9 mouse cellular contexts compared by ENCODE assay signal in genomic region chr5:148071800-148072199, GRCm38 (mm10).
DNase-seq lines count a peak whose midpoint lies in the region; ATAC-seq and TF ChIP-seq lines count a peak whose summit lies in the region.
"Had no signal": no experiment of that assay in that cellular context is flagged by ENCODE, and none has a peak within 500 bp of the region (broad histone marks: within the 10 kb centered on the region; RNA-seq: fewer than 3 reads in every experiment).

No protein-coding gene starts in this region.

- H3K27ac ChIP-seq in liver, adult 2 months (replicated peaks; ENCODE audit: insufficient read depth, low read depth, low read length), result no peak overlapping the region
- H3K27ac ChIP-seq in liver, embryonic 11.5 days (ENCODE audit: low read depth, low read length), result no peak overlapping the region
- H3K27ac ChIP-seq: liver, embryonic 13.5 days had no signal

- no peak for TF ChIP-seq CTCF in liver, adult 2 months (IDR thresholded peaks at IDR 0.05; ENCODE audit: low read depth, low read length)

- no peak overlapping the region for H3K4me2 ChIP-seq in liver, embryonic 11.5 days
- H3K4me2 ChIP-seq: liver, embryonic 13.5 days had no signal

- no peak overlapping the region for H3K9ac ChIP-seq in liver, adult 2 months (ENCODE audit: low read depth, low read length)
- H3K9ac ChIP-seq in liver, embryonic 11.5 days (ENCODE audit: low read depth, low read length), result no peak overlapping the region
- H3K9ac ChIP-seq: liver, embryonic 13.5 days had no signal

- no peaks in the 10 kb centered on the region for H3K27me3 ChIP-seq in liver, adult 2 months (ENCODE audit: control insufficient read depth, insufficient read depth, low read length)
- no peaks in the 10 kb centered on the region for H3K27me3 ChIP-seq in liver, embryonic 11.5 days (replicated peaks; ENCODE audit: control insufficient read depth, insufficient read depth, low read length)
- H3K27me3 ChIP-seq: liver, embryonic 13.5 days had no signal

- peak; percentile 0 for DNase-seq in liver, adult 2 months (ENCODE audit: extremely low read depth, low read depth, low spot score)
- DNase-seq in liver, embryonic 11.5 days (ENCODE audit: low spot score), result no peak
- peak; percentile 59 for DNase-seq in ZHBTc4 (ENCODE audit: low read depth, low spot score)
- DNase-seq in cerebellum, postnatal 25 days, result no peak
- DNase-seq: liver, embryonic 13.5 days; right cerebral cortex, postnatal 25 days had no signal

- TF ChIP-seq POLR2A in liver, adult 2 months (IDR thresholded peaks at IDR 0.05; ENCODE audit: extremely low read depth, insufficient read depth, low read length), result no peak

- no peaks in the 10 kb centered on the region for H3K36me3 ChIP-seq in liver, adult 2 months (ENCODE audit: control insufficient read depth, insufficient read depth, low read length)
- H3K36me3 ChIP-seq in liver, embryonic 11.5 days (ENCODE audit: control insufficient read depth, insufficient read depth, low read length), result no peaks in the 10 kb centered on the region
- H3K36me3 ChIP-seq: liver, embryonic 13.5 days had no signal

- no peak for ATAC-seq in liver, embryonic 11.5 days (replicated peaks; ENCODE audit: low FRiP score)
- ATAC-seq in common myeloid progenitor, adult 5-6 weeks (replicated peaks; ENCODE audit: low read depth, poor library complexity, severe bottlenecking), result peak; percentile 63; the same call in 1 of the 2 replicates
- ATAC-seq in megakaryocyte-erythroid progenitor cell, adult 5-6 weeks (replicated peaks; ENCODE audit: low FRiP score, low TSS enrichment, poor library complexity, severe bottlenecking), result 0 out of 2 replicates have a peak, but pooled peaks have one; percentile 46
- ATAC-seq in erythroid progenitor cell, adult 5-6 weeks (replicated peaks; ENCODE audit: low FRiP score, poor library complexity, severe bottlenecking), result no peak

- WGBS in liver, adult 2 months, result 9% methylated on average over 9 of the region's 9 CpGs
- WGBS in liver, embryonic 11.5 days, result 8% methylated on average over 9 of the region's 9 CpGs

- H3K79me2 ChIP-seq in liver, adult 2 months (ENCODE audit: control insufficient read depth, insufficient read depth, low read length), result no peaks in the 10 kb centered on the region

- no peaks in the 10 kb centered on the region for H3K4me1 ChIP-seq in liver, adult 2 months (ENCODE audit: control insufficient read depth, insufficient read depth, low read length)
- no peaks in the 10 kb centered on the region for H3K4me1 ChIP-seq in liver, embryonic 11.5 days (replicated peaks; ENCODE audit: control insufficient read depth, insufficient read depth, low read length)
- H3K4me1 ChIP-seq: liver, embryonic 13.5 days had no signal

- no peaks in the 10 kb centered on the region for H3K9me3 ChIP-seq in liver, embryonic 11.5 days (ENCODE audit: control insufficient read depth, low read length)

- H3K4me3 ChIP-seq in liver, adult 2 months (ENCODE audit: insufficient read depth, low read depth, low read length), result no peak overlapping the region
- no peak overlapping the region for H3K4me3 ChIP-seq in liver, embryonic 11.5 days (ENCODE audit: low read depth, low read length)
- H3K4me3 ChIP-seq: liver, embryonic 13.5 days had no signal

Comparison
In these comparisons a context has a peak if more than half of its experiments do, and no peak if none do; other contexts are left out.
1. DNase-seq: peak in liver, adult 2 months (single experiment) and ZHBTc4 (single experiment); none in liver, embryonic 11.5 days (single experiment) and cerebellum, postnatal 25 days (0 of 2).
2. ATAC-seq: peak in common myeloid progenitor, adult 5-6 weeks (single experiment) and megakaryocyte-erythroid progenitor cell, adult 5-6 weeks (single experiment); none in liver, embryonic 11.5 days (single experiment) and erythroid progenitor cell, adult 5-6 weeks (single experiment).